Mouse (Mus musculus) limb, embryonic 11.5 days (tissue): Measurements from ENCODE around the gene Lrp8. TPM values are rescaled to one million over a fixed set of nuclear protein-coding genes. Genes with fewer than 3 reads are reported as not detected.

Experiments used
- ATAC-seq: fragments of 200-750 bp; cut with Nextera tagmentation; 2 replicates; pipeline ENCODE4 v1.8.0; 2017; ENCODE audit warnings: low read depth; ENCODE audit not compliant: insufficient number of reproducible peaks, low FRiP score, low TSS enrichment
- DNase-seq: peaks from one replicate; pipeline ENCODE4 v3.0.0-alpha.2; 2015; ENCODE audit warnings: low spot score
- H3K27ac ChIP-seq: fragments of 300-500 bp; sonication (generic); replicated peaks from 2 replicates; pipeline ENCODE4 v1.5.1; 2014; ENCODE audit warnings: low read depth, mild to moderate bottlenecking, low read length
- H3K27me3 ChIP-seq: fragments of 300-500 bp; sonication (generic); 2 replicates; pipeline ENCODE4 v1.6.1; 2014; ENCODE audit warnings: mild to moderate bottlenecking, low read length, mixed read lengths; ENCODE audit not compliant: control insufficient read depth, insufficient read depth
- H3K36me3 ChIP-seq: fragments of 300-500 bp; sonication (generic); 2 replicates; pipeline ENCODE4 v1.6.1; 2014; ENCODE audit warnings: mild to moderate bottlenecking, low read length, moderate library complexity, mixed read lengths; ENCODE audit not compliant: control insufficient read depth, insufficient read depth
- H3K4me1 ChIP-seq: fragments of 300-500 bp; sonication (generic); 2 replicates; pipeline ENCODE4 v1.6.1; 2014; ENCODE audit warnings: low read length, mixed read lengths; ENCODE audit not compliant: control insufficient read depth, insufficient read depth
- H3K4me2 ChIP-seq: fragments of 300-500 bp; sonication (generic); 2 replicates; pipeline ENCODE4 v1.6.1; 2014; ENCODE audit warnings: low read depth, mild to moderate bottlenecking, moderate library complexity; ENCODE audit not compliant: severe bottlenecking
- H3K4me3 ChIP-seq: fragments of 300-500 bp; sonication (generic); 2 replicates; pipeline ENCODE4 v1.5.1; 2014; ENCODE audit warnings: low read depth, low read length
- H3K9ac ChIP-seq: fragments of 300-500 bp; sonication (generic); 2 replicates; pipeline ENCODE4 v1.6.1; 2014; ENCODE audit warnings: mild to moderate bottlenecking, low read length
- H3K9me3 ChIP-seq: fragments of 300-500 bp; sonication (generic); 2 replicates; pipeline ENCODE4 v1.6.1; 2016; ENCODE audit warnings: low read length; ENCODE audit not compliant: control insufficient read depth
- WGBS: fragments of 180-500 bp; shearing (Covaris S2); extraction: QIAGEN DNeasy Blood & Tissue Kit; methylation state at CpG from one replicate; pipeline ENCODE4 v1.1.7; 2014; 5-methylcytosine and 5-hydroxymethylcytosine counted together
- polyA plus RNA-seq: library from polyadenylated mRNA; unstranded; fragments of >200 nt; fragmentation: Nextera tagmentation; extraction: Ambion mirVana; gene quantifications from 2 replicates; pipeline ENCODE4 v1.2.1, GENCODE M21; 2014

The Lrp8 gene
- polyA plus RNA-seq, 1 experiment from 2014 or later = 5.0 TPM

DNA sequence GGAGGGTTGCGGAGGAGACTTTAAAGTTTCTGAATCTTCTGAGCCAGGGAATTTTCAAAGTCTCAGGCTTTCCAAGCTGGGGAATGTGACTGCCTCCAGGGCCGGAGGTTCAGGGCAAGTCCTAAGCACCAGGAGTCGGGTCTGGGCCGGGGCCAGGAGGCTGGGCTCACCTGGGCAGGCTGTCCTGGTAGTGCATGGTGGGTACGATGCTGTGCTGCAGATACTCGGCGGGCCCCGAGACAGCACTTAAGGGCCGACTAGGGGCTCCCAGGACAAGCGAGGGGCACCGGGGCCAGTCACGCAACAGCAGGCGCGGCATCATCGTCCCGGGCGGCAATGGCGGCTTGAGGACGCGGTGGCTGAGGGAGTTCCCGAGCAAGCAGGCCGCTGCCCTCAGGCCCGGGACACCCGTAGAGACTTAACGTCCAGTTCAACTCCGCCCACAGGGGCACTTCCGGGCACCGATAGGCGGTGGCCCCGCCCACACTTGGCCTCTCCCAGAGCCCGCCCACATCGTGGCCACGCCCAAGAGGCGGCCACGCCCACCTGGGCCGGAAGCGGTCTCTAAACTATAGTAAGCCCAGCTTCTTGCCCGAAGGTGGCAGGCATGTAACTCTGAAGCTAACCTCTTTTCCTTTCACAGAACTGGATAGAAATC is 121.2 kb downstream of the Lrp8 start, which contains the start of gene Cpt2:
Cpt2 (minus strand) TSS at position 466 of the 658 bp plus-strand sequence.
- ATAC-seq (peak; percentile 92), DNase-seq (peak; percentile 96)
- H3K4me3 ChIP-seq = peak within 1 kb of the TSS; percentile 78
- H3K27ac ChIP-seq = no peak within 1 kb of the TSS; the same call in 1 of the 2 replicates
- WGBS = 2% methylated on average over 38 of the region's 38 CpGs
- no peaks in the 10 kb centered on the region for H3K27me3 ChIP-seq
- H3K9me3 ChIP-seq = no peaks in the 10 kb centered on the region
- peak within 1 kb of the TSS; percentile 83 for H3K9ac ChIP-seq
- H3K4me1 ChIP-seq = 0 out of 2 replicates have a peak, but pooled peaks cover 2% of the 10 kb centered on the region
- no peaks in the 10 kb centered on the region; the same call in 1 of the 2 replicates for H3K36me3 ChIP-seq
- H3K4me2 ChIP-seq = peak within 1 kb of the TSS; percentile 78

DNA sequence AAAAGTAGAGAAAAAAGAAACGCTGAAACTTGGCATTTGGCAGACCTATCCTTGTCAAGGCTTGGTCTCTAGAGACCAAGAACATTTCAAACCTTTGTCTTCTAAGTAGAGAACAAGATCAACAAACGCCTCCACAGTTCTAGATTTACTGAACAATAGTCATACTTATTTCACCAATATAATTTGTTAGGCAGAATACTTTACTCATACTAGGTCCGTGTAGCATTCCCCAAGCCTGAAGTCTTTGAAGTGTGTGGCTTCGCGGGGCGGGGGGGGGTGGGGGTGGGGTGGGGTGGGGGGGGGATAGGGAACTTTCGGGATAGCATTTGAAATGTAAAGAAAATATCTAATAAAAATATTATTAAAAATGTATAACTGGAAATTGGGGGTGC is 121.7 kb downstream of the Lrp8 start:
- 0 out of 2 replicates have a peak, but pooled peaks cover 2% of the 10 kb centered on the region for H3K4me1 ChIP-seq
- no peaks in the 10 kb centered on the region; the same call in 1 of the 2 replicates for H3K36me3 ChIP-seq
- peak overlapping the region; percentile 78 for H3K4me3 ChIP-seq
- DNase-seq (no peak), ATAC-seq (peak; percentile 23; the same call in 1 of the 2 replicates)
- H3K9ac ChIP-seq = no peak overlapping the region
- H3K4me2 ChIP-seq = peak overlapping the region; percentile 78; the same call in 1 of the 2 replicates
- WGBS = 55% methylated on average over 7 of the region's 7 CpGs
- no peak overlapping the region for H3K27ac ChIP-seq
- no peaks in the 10 kb centered on the region for H3K27me3 ChIP-seq
- no peaks in the 10 kb centered on the region for H3K9me3 ChIP-seq

Other genes starting within 250 kb of the Lrp8 start
- gene Dmrtb1, start 118.0 kb upstream of the Lrp8 start, polyA plus RNA-seq = 0.11 and 0.14 TPM in 2 replicates
- 284 and 285 TPM in 2 replicates for gene Magoh, start 77.5 kb downstream of the Lrp8 start, polyA plus RNA-seq
- gene 0610037L13Rik, start 87.6 kb downstream of the Lrp8 start, polyA plus RNA-seq = 123 and 130 TPM in 2 replicates
- gene Cpt2, start 121.3 kb downstream of the Lrp8 start, polyA plus RNA-seq = 38.8 and 40.2 TPM in 2 replicates
- gene Slc1a7, start 166.1 kb downstream of the Lrp8 start, polyA plus RNA-seq = not detected in 2 replicates